Mouse (Mus musculus) ES-CJ7 (cell line): ENCODE data around the gene Mocs3.
A peak's percentile ranks its signal among the peaks of the same experiment; 100 is the strongest.

Source experiments
- DNase-seq: peaks from one replicate; pipeline ENCODE4 v3.0.0; 2011; ENCODE audit warnings: low read depth, low spot score

The Mocs3 gene

GRCm38 (mm10) chr2:168230026-168230728, at the start of gene Mocs3, which contains the start of the genes Gm20716 and Dpm1:
TSS of gene Mocs3 (plus strand) at chr2:168230622.
TSS of gene Gm20716 (minus strand) at chr2:168230364.
TSS of gene Dpm1 (minus strand) at chr2:168230591.
- DNase-seq: peak; percentile 81

DNA sequence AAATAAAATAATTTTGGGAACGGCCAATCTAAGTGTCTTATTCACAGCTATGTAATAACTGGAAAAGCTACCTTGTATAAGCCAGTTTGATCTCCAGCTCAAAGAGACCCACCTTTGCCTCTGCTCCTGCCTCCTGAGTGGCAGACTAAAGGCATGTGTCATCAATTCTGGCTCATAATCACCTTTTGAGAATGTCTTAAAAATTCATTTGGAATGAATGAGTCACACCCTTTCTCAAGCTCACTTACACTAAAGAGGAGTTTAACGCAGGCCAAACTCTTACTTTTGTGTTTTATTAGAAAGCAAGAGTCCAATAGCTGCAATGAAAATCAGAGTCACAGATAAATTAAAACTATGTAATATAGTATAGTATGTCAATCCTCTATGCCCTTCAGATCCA, 38.6 kb upstream of the Mocs3 start:
- no peak for DNase-seq

GRCm38 (mm10) chr2:168193685-168194084, 36.7 kb upstream of the Mocs3 start:
- DNase-seq: no peak

DNA sequence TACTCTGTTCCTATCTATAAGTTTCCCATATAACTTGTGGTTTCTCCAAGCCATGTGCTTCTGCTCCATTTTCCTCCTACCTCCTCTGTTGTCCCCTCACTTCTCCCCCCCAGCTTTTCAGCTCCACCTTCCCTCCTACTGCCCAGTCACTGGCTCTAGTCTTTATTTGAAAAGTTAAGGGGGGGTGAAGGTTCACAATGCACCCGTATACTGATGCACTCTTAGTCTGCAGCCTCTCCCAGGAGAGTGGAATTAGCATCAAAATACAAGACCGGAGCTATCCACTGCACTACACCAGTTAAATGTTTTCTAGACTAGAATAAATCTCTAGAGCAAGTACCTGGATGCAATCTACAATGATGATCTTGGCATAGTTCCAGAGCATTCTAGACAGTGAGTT, 34.7 kb upstream of the Mocs3 start:
- peak; percentile 56 for DNase-seq

GRCm38 (mm10) chr2:168198421-168198820, 32.0 kb upstream of the Mocs3 start:
- DNase-seq: no peak

- no peak for DNase-seq
These were observed 30.9 kb upstream of the Mocs3 start for GRCm38 (mm10) chr2:168199476-168199875.

DNA sequence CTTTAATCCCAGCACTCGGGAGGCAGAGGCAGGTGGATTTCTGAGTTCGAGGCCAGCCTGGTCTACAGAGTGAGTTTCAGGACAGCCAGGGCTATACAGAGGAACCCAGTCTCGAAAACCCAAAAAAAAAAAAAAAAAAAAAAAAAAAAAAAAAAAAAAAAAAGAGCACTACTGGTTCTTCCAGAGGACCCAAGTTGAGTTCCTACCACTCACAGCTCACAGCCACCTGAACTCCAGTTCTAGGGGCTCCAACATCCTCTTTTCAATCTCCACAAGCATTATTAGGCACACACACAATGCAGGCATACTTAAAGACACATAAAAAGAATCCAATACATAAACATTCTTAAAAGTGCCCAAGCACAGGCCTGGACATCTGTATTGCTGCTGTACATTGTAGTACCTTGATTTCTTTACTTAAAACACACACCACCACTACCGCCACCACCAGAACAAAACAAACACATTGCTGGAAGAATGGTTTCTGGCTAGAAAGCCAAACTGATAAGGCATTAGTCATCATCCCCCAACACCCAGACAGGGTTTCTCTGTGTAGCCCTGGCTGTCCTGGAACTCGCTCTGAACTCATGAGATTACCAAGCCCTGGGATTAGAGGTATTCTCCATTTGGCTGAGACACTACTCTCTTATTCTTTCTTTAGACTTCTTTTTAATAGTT, 30.3 kb upstream of the Mocs3 start:
- no peak for DNase-seq

- DNase-seq: peak; percentile 42
These were observed 25.9 kb upstream of the Mocs3 start for GRCm38 (mm10) chr2:168204476-168204999.

DNA sequence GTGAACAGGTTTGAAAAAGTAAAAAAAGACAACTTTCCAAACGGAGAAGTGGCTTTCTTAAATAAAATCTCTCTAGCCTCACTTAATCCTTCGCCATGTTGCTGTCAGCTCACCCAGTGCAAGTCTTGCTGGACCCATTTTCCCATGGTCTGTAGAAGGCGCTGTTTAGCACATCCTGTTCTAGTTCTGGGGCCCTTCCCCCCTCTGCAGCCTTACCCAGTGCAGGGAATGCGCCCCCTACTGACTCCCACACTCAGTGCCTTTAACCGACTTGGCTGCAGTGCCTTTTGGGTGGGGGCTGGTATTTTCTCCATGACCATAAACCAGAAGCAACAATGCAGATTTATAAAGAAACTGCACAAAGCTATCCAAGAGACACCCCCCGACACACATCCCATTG, 25.2 kb upstream of the Mocs3 start:
- peak; percentile 97 for DNase-seq

DNA sequence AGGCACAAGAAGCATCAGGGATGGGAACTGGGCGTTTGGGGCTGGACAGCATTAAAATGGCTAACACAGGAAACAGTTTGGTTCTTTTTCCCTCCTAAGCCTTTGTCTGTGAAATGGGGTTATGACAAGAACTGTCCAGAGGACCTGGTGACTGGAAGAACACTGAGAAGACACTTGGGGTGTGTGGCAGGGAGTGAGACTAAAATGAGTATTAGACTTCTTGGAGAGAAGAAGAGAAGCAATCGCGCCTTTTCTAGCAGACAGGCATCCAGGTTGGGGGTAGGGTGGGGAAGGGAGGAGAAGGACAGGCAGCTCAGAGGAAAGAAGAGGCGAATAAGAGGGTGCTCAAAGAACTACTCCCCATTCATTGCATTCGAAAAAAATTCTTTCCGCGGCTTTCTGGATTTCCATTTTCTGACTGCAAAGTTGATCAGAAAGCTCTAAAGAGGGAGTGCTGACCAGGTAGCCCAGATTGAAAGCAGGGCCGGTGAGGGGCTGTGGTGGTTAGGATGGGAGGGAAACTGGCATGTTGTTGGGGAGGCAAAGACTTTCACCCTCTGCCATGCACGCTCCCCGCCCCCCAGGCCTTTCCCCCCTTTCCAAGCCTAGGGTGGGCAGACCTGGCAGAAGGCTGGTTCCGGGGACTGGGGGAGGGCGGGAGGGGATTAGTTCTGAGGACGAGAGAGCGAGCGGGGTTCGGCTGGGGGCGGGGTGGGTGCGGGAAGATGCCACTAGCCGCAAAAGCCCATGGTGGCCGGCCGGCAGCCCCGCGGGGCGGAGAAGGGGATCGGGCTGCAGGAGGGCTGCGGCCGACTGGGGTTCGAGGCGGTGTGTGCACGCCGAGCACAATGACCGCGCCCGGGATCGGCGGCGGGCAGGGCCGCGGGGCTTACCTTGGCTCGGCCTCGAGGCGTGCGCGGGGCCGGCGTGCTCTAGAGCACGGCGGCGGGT, 24.5 kb upstream of the Mocs3 start:
- no peak for DNase-seq

DNA sequence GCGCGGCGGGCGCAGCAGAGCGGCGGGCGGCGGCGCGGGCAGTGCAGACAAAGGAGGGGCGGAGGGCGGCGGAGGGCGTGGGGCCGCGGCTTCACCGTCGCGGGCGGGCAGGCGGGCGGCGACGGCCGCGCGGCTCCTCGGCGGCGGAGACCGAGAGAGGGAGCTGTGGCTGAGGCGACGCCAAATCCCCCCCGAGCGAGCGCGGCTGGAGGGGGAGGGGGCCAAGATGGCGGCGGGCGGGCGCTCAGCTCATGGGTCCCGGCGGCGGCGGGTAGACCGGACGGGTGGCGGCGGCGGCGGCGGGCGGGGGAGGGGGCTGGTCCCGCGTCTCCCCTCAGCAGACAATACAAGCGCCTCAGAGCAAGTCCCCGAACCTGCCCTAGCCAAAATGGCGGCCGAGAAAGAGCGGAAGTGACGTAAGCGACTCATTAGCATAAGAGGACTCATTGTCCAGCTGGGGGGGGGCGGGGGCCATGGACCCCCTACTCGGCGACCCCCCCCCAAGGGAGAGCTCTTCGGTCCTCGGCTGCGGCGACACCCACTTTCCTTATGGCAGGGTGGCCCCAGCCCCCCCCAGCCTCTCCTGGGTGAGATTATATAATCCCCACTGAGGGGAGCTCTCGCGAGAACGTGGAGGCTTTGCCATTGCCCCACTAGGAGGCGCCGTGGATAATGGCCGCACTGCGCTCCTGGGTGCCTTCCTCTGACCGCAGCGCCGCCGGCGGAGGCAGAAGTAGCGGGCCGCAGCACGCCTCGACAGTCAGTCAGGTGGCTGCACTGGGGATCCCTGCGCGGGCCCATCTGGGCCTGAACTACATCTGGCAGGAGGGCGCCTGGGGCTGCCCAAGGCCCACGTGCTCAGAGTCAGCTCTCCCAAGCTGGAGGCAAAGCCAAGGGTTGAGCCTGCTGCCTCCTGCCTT, 23.4 kb upstream of the Mocs3 start, which contains the start of gene Adnp:
Gene Adnp (minus strand): TSS at position 388 of the 920 bp plus-strand sequence.
- peak; percentile 98 for DNase-seq

DNA sequence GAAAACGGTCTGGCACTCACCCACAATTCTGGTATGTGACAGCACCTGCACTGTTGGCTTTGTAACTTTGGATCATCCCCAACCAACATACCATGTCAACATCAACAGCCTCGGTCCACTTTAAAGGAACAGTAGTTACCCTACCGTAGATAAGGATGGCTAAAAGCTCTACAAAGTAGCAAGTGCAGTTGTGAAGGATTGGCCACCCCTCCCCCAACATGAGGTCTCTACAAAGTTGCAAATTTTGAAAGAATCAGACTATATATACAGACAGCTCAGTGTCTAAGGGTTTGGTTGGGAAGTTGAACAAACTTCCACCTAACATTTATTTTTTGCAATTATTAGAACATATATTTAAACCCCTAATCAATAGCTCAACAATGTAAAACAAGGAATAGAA, 22.5 kb upstream of the Mocs3 start:
- DNase-seq: no peak

DNA sequence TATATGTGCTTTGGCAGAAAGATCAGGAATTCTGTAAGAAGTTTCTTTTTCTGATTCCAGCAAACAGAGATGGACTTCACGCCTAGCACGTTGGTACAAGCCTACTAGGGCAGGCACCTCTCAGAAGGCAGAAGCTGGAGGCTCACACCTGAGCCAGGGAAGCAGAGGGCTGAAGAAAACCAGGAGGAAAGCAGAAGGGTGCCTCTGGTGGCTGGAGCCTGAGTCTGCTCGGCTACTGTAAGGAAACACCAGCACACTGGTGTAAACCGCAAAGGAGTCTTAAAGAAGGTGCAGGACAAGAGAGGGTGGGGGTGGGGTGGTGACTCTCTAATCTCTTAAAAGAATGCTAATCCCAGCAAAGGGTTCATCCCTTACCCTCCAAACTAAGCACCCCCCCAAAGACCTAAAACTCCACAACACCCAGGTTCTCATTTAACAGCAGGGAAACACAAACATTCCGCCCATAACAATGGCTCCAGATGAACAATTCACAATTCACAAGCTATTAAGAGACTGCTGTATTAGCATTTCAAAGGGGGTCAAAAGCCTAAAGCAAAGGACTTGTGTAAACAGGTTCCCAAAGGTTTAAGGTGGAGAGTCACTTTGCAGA, 16.5 kb upstream of the Mocs3 start:
- DNase-seq: peak; percentile 95

GRCm38 (mm10) chr2:168223326-168223725, 7.1 kb upstream of the Mocs3 start:
- DNase-seq: no peak

DNA sequence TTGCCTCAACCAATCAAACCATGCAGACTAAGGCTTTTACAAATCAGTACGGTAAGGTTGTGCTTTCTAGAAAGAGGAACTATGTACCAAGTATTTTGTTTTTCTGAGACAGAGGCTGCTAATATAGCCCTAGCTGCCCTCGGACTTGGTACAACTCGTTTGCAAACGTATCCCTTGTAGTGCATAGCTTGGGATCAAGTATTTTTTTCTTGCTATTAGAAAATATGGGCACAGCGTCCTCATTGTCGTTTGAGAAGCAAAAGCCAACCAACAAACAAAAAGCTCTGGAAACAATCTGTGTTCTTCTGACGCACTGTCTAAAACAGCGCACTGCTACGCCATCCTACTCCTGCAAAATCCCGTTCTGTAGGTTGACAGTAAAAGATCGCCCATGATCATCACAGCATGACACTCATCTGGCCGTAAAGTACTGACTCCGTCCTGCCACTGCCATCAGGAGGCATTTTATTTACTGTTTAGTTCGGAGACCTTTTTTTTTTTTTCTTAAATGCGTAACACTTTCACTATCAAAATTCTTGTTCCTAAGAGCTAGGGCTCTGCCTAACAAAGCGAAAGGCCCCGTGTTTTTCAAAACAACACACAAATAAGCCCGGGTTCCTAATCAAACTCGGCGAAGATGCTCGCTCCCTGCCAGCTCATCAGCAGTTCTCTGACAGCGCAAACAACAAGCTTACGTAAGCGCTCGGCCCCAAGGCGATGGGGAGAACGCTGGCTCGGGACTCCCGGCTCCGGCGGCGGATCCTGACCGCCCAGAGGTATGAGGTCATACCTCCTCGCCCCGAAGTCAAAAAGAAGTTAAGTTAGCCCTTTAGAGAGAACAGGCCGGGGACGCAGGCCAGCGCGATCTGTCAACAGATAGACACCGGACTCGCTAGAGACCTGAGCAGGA, 1.1 kb upstream of the Mocs3 start:
- no peak for DNase-seq

DNA sequence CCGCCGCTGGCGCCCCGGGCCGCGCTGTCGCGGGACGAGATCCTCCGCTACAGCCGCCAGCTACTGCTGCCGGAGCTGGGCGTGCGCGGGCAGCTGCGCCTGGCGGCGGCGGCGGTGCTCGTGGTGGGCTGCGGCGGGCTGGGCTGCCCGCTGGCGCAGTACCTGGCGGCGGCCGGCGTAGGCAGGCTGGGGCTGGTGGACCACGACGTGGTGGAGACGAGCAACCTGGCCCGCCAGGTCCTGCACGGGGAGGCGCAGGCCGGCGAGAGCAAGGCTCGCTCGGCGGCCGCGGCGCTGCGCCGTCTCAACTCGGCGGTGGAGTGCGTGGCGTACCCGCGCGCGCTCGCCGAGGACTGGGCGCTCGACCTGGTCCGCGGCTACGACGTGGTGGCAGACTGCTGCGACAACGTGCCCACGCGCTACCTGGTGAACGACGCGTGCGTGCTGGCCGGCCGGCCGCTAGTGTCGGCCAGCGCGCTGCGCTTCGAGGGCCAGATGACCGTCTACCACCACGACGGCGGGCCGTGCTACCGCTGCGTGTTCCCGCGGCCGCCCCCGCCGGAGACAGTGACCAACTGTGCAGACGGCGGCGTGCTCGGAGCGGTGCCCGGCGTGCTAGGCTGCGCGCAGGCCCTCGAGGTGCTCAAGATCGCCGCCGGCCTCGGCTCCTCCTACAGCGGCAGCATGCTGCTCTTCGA, 500 bp downstream of the Mocs3 start:
- DNase-seq: no peak

GRCm38 (mm10) chr2:168231471-168231829, 1.0 kb downstream of the Mocs3 start:
- no peak for DNase-seq

DNA sequence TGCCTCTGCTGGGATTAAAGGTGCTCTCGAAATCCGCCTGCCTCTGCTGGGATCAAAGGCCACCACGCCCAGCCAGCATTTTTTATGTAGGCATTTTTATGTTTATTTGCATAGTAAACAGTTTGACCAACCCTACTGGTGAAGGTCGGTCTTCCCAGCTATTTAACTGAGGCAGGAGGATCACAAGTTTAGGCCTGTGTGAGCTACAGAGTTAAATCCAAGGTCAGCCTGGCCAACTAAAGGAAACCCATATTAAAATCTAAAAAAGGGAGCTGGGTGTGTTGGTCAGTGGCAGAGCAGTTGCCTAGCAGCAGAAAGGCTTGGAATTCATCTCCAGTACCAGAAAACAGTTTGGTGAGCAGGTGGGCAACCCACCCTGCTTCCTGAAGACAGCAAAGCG, 2.9 kb downstream of the Mocs3 start:
- DNase-seq: peak; percentile 91

GRCm38 (mm10) chr2:168238335-168238734, 7.9 kb downstream of the Mocs3 start:
- no peak for DNase-seq
